Mouse (Mus musculus): Measurements from ENCODE around the gene Nfyb.

The Nfyb gene

GRCm38 (mm10) chr10:82768901-82769300, 5.0 kb upstream of the Nfyb start:
- H3K27me3 ChIP-seq (ENCODE audit: control insufficient read depth, insufficient read depth, low read length, poor library complexity, severe bottlenecking): 0 out of 2 replicates have a peak, but pooled peaks cover 1% of the 10 kb centered on the region
- DNase-seq (ENCODE audit: low read depth, low spot score): no peak
- no peaks in the 10 kb centered on the region for H3K36me3 ChIP-seq (ENCODE audit: control insufficient read depth, insufficient read depth, low read length, poor library complexity, severe bottlenecking)

GRCm38 (mm10) chr10:82762756-82763681, 925 bp downstream of the Nfyb start:
- DNase-seq (ENCODE audit: low read depth, low spot score): no peak
- Histone ChIP-seq H3K27me3 (ENCODE audit: control insufficient read depth, insufficient read depth, low read length, poor library complexity, severe bottlenecking) (no peaks in the 10 kb centered on the region), H3K36me3 (ENCODE audit: control insufficient read depth, insufficient read depth, low read length, poor library complexity, severe bottlenecking) (peaks cover 6% of the 10 kb centered on the region)

GRCm38 (mm10) chr10:82761037-82761811, 2.7 kb downstream of the Nfyb start:
- no peak for DNase-seq (ENCODE audit: low read depth, low spot score)
- Histone ChIP-seq H3K36me3 (ENCODE audit: control insufficient read depth, insufficient read depth, low read length, poor library complexity, severe bottlenecking) (peaks cover 14% of the 10 kb centered on the region), H3K27me3 (ENCODE audit: control insufficient read depth, insufficient read depth, low read length, poor library complexity, severe bottlenecking) (no peaks in the 10 kb centered on the region)

- Histone ChIP-seq H3K27me3 (ENCODE audit: control insufficient read depth, insufficient read depth, low read length, poor library complexity, severe bottlenecking) (no peaks in the 10 kb centered on the region), H3K36me3 (ENCODE audit: control insufficient read depth, insufficient read depth, low read length, poor library complexity, severe bottlenecking) (peaks cover 18% of the 10 kb centered on the region)
- no peak for DNase-seq (ENCODE audit: low read depth, low spot score)
Measured at GRCm38 (mm10) chr10:82759706-82760105, 4.2 kb downstream of the Nfyb start.

GRCm38 (mm10) chr10:82758878-82759277, 5.1 kb downstream of the Nfyb start:
- DNase-seq (ENCODE audit: low read depth, low spot score): no peak
- H3K27me3 ChIP-seq (ENCODE audit: control insufficient read depth, insufficient read depth, low read length, poor library complexity, severe bottlenecking): no peaks in the 10 kb centered on the region
- peaks cover 22% of the 10 kb centered on the region for H3K36me3 ChIP-seq (ENCODE audit: control insufficient read depth, insufficient read depth, low read length, poor library complexity, severe bottlenecking)

GRCm38 (mm10) chr10:82758368-82758767, 5.6 kb downstream of the Nfyb start:
- no peaks in the 10 kb centered on the region for H3K27me3 ChIP-seq (ENCODE audit: control insufficient read depth, insufficient read depth, low read length, poor library complexity, severe bottlenecking)
- peaks cover 24% of the 10 kb centered on the region for H3K36me3 ChIP-seq (ENCODE audit: control insufficient read depth, insufficient read depth, low read length, poor library complexity, severe bottlenecking)
- no peak for DNase-seq (ENCODE audit: low read depth, low spot score)

- H3K36me3 ChIP-seq (ENCODE audit: control insufficient read depth, insufficient read depth, low read length, poor library complexity, severe bottlenecking): peaks cover 26% of the 10 kb centered on the region
- no peaks in the 10 kb centered on the region for H3K27me3 ChIP-seq (ENCODE audit: control insufficient read depth, insufficient read depth, low read length, poor library complexity, severe bottlenecking)
- no peak for DNase-seq (ENCODE audit: low read depth, low spot score)
Measured at GRCm38 (mm10) chr10:82757341-82757740, 6.6 kb downstream of the Nfyb start.

GRCm38 (mm10) chr10:82756466-82756865, 7.5 kb downstream of the Nfyb start:
- no peak for DNase-seq (ENCODE audit: low read depth, low spot score)
- Histone ChIP-seq H3K36me3 (ENCODE audit: control insufficient read depth, insufficient read depth, low read length, poor library complexity, severe bottlenecking) (peaks cover 26% of the 10 kb centered on the region), H3K27me3 (ENCODE audit: control insufficient read depth, insufficient read depth, low read length, poor library complexity, severe bottlenecking) (no peaks in the 10 kb centered on the region)

- no peak for DNase-seq (ENCODE audit: low read depth, low spot score)
- Histone ChIP-seq H3K27me3 (ENCODE audit: control insufficient read depth, insufficient read depth, low read length, poor library complexity, severe bottlenecking) (no peaks in the 10 kb centered on the region), H3K36me3 (ENCODE audit: control insufficient read depth, insufficient read depth, low read length, poor library complexity, severe bottlenecking) (peaks cover 26% of the 10 kb centered on the region)
Measured at GRCm38 (mm10) chr10:82755213-82755890, 8.6 kb downstream of the Nfyb start.

- Histone ChIP-seq H3K27me3 (ENCODE audit: control insufficient read depth, insufficient read depth, low read length, poor library complexity, severe bottlenecking) (no peaks in the 10 kb centered on the region), H3K36me3 (ENCODE audit: control insufficient read depth, insufficient read depth, low read length, poor library complexity, severe bottlenecking) (peaks cover 26% of the 10 kb centered on the region)
- DNase-seq (ENCODE audit: low read depth, low spot score): no peak
Measured at GRCm38 (mm10) chr10:82754642-82755041, 9.3 kb downstream of the Nfyb start.

GRCm38 (mm10) chr10:82752921-82753320, 11.0 kb downstream of the Nfyb start:
- Histone ChIP-seq H3K36me3 (ENCODE audit: control insufficient read depth, insufficient read depth, low read length, poor library complexity, severe bottlenecking) (peaks cover 32% of the 10 kb centered on the region), H3K27me3 (ENCODE audit: control insufficient read depth, insufficient read depth, low read length, poor library complexity, severe bottlenecking) (no peaks in the 10 kb centered on the region)
- DNase-seq (ENCODE audit: low read depth, low spot score): no peak

GRCm38 (mm10) chr10:82750778-82751177, 13.2 kb downstream of the Nfyb start:
- H3K27me3 ChIP-seq (ENCODE audit: control insufficient read depth, insufficient read depth, low read length, poor library complexity, severe bottlenecking): no peaks in the 10 kb centered on the region
- peaks cover 26% of the 10 kb centered on the region for H3K36me3 ChIP-seq (ENCODE audit: control insufficient read depth, insufficient read depth, low read length, poor library complexity, severe bottlenecking)
- DNase-seq (ENCODE audit: low read depth, low spot score): no peak

GRCm38 (mm10) chr10:82746988-82747850, 16.7 kb downstream of the Nfyb start:
- peaks cover 23% of the 10 kb centered on the region for H3K36me3 ChIP-seq (ENCODE audit: control insufficient read depth, insufficient read depth, low read length, poor library complexity, severe bottlenecking)
- no peak for DNase-seq (ENCODE audit: low read depth, low spot score)
- no peaks in the 10 kb centered on the region for H3K27me3 ChIP-seq (ENCODE audit: control insufficient read depth, insufficient read depth, low read length, poor library complexity, severe bottlenecking)

- no peaks in the 10 kb centered on the region for H3K27me3 ChIP-seq (ENCODE audit: control insufficient read depth, insufficient read depth, low read length, poor library complexity, severe bottlenecking)
- peaks cover 17% of the 10 kb centered on the region for H3K36me3 ChIP-seq (ENCODE audit: control insufficient read depth, insufficient read depth, low read length, poor library complexity, severe bottlenecking)
- no peak for DNase-seq (ENCODE audit: low read depth, low spot score)
Measured at GRCm38 (mm10) chr10:82745301-82745700, 18.6 kb downstream of the Nfyb start.
